Mouse (Mus musculus): Measurements from ENCODE around the gene Cers6.

Gene Cers6

GRCm38 (mm10) chr2:69119718-69120117 lies 258.5 kb downstream of the Cers6 start:
- no peak for DNase-seq (ENCODE audit: low spot score)

- no peak for DNase-seq (ENCODE audit: low spot score)
These were observed 260.4 kb downstream of the Cers6 start for GRCm38 (mm10) chr2:69121681-69122080.

- no peak for DNase-seq (ENCODE audit: low spot score)
These were observed 264.2 kb downstream of the Cers6 start for GRCm38 (mm10) chr2:69125425-69125824.

- no peak for DNase-seq (ENCODE audit: low spot score)
These were observed 267.1 kb downstream of the Cers6 start for GRCm38 (mm10) chr2:69128321-69128720.

- no peak for DNase-seq (ENCODE audit: low spot score)
These were observed 267.7 kb downstream of the Cers6 start for GRCm38 (mm10) chr2:69128921-69129395.

GRCm38 (mm10) chr2:69129425-69130210 lies 268.4 kb downstream of the Cers6 start:
- DNase-seq (ENCODE audit: low spot score): no peak

GRCm38 (mm10) chr2:69132046-69132445 lies 270.8 kb downstream of the Cers6 start:
- no peak for DNase-seq (ENCODE audit: low spot score)

- no peak for DNase-seq (ENCODE audit: low spot score)
These were observed 271.3 kb downstream of the Cers6 start for GRCm38 (mm10) chr2:69132488-69133040.

- no peak for DNase-seq (ENCODE audit: low spot score)
These were observed 272.9 kb downstream of the Cers6 start for GRCm38 (mm10) chr2:69134186-69134585.

GRCm38 (mm10) chr2:69134937-69135336 lies 273.7 kb downstream of the Cers6 start:
- no peak for DNase-seq (ENCODE audit: low spot score)

- DNase-seq (ENCODE audit: low spot score): no peak
These were observed 274.7 kb downstream of the Cers6 start, which contains the start of gene Nostrin for GRCm38 (mm10) chr2:69135661-69136576. Gene Nostrin (plus strand): TSS chr2:69135800.

- DNase-seq (ENCODE audit: low spot score): no peak
These were observed 276.3 kb downstream of the Cers6 start for GRCm38 (mm10) chr2:69137406-69138084.

- no peak for DNase-seq (ENCODE audit: low spot score)
These were observed 277.5 kb downstream of the Cers6 start for GRCm38 (mm10) chr2:69138759-69139158.

- DNase-seq (ENCODE audit: low spot score): no peak
These were observed 279.0 kb downstream of the Cers6 start for GRCm38 (mm10) chr2:69140215-69140614.

- no peak for DNase-seq (ENCODE audit: low spot score)
These were observed 279.6 kb downstream of the Cers6 start for GRCm38 (mm10) chr2:69140816-69141215.

- DNase-seq (ENCODE audit: low spot score): no peak
These were observed 287.4 kb downstream of the Cers6 start for GRCm38 (mm10) chr2:69148691-69149090.

GRCm38 (mm10) chr2:69149154-69149553 lies 287.9 kb downstream of the Cers6 start:
- DNase-seq (ENCODE audit: low spot score): no peak

GRCm38 (mm10) chr2:69150841-69151240 lies 289.6 kb downstream of the Cers6 start:
- no peak for DNase-seq (ENCODE audit: low spot score)

GRCm38 (mm10) chr2:69155861-69156260 lies 294.6 kb downstream of the Cers6 start:
- DNase-seq (ENCODE audit: low spot score): no peak

- DNase-seq (ENCODE audit: low spot score): no peak
These were observed 295.0 kb downstream of the Cers6 start for GRCm38 (mm10) chr2:69156283-69156682.

GRCm38 (mm10) chr2:69158907-69159306 lies 297.7 kb downstream of the Cers6 start:
- no peak for DNase-seq (ENCODE audit: low spot score)

All from ovary, postnatal 10 days (tissue).